Mouse (Mus musculus) embryonic stem cell, embryonic (primary cell): ENCODE measurements at regions not wholly inside any gene's neighbourhood (a gene's known extent, or its start where the extent isn't known, plus 50 kb on each side); places are given as distances from the start of the nearest gene placed in this dataset.
"Not testable (repeated sequence)": the region's sequence is repeated elsewhere in the genome, so short reads cannot be mapped to it uniquely, and the experiment has no call there.

Source experiments
- CTCF ChIA-PET, 4 experiments: fragments of 300-600 bp in 2 of 4; fragments of 350-600 bp in 2 of 4; sonication (Branson Sonifier 250); formaldehyde crosslinking; loops; one replicate each; lab custom pipeline; 2022; ENCODE audit warnings: inconsistent platforms in 2 of 4; lab: Charles Lee
- POLR2A ChIA-PET, 4 experiments: fragments of 300-600 bp in 2 of 4; fragments of 350-600 bp in 2 of 4; sonication (Branson Sonifier 250); formaldehyde crosslinking; loops; one replicate each; lab custom pipeline; 2022; ENCODE audit warnings: antibody characterized with exemption in 4 of 4, inconsistent platforms in 1 of 4; lab: Charles Lee

GRCm38 (mm10) chr17:17197229-17197628, 76.0 kb downstream of the Zfp97 start:
- CTCF ChIA-PET = not testable (repeated sequence)
- POLR2A ChIA-PET = interaction anchor here in 2 of 4 experiments (0.7 to 2.4 kb wide), 4 partner anchors 8 to 394 kb away, joined by 3 to 16 read pairs (median 4); no protein-coding TSS in a partner anchor

- ChIA-PET POLR2A (no interaction called here), CTCF (no interaction called here)
Observed at GRCm38 (mm10) chr17:17229069-17229468, 107.9 kb downstream of the Zfp97 start.

GRCm38 (mm10) chr17:17234329-17235185, 113.3 kb downstream of the Zfp97 start:
- CTCF ChIA-PET = not testable (repeated sequence)
- POLR2A ChIA-PET = interaction anchor here in 3 of 4 experiments (0.6 to 1.5 kb wide), 6 partner anchors 24 to 1670 kb away, joined by 3 to 6 read pairs (median 3); partner anchors contain the start of genes Riok2 (in 2 of the 3) and Prdm9 (in 1 of the 3)

DNA sequence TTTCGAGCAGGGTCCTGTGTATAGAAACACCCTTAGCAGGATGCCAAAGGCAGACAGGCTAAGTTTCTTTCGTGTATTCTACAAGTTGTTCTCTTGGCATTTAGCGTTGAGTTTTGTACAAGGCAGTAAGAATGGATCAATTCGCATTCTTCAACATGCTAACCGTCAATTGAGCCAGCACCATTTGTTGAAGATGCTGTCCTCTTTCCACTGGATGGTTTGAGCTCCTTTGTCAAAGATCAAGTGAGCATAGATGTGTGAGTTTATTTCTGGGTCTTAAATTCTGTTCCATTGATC, 113.9 kb downstream of the Zfp97 start:
- CTCF ChIA-PET = not testable (repeated sequence)
- POLR2A ChIA-PET = interaction anchor here in 2 of 4 experiments (0.7 to 1.5 kb wide), 3 partner anchors 23 to 139 kb away, joined by 3 to 5 read pairs (median 3); partner anchors contain the start of gene Riok2 (in 1 of the 2)
